Mouse (Mus musculus) adrenal gland, postnatal 36 days (tissue): ENCODE data around the gene Rhoq. TPM values are rescaled to one million over a fixed set of nuclear protein-coding genes. Genes with fewer than 3 reads are reported as not detected.

Source experiments
- DNase-seq, 2 experiments: peaks; one replicate each; pipeline ENCODE4 v3.0.0; 2021; ENCODE audit warnings: mixed read lengths in 1 of 2
- long read RNA-seq, 2 experiments: library from polyadenylated mRNA; stranded (forward); transcript quantifications; one replicate each; pipeline ENCODE4 v2.0.0; 2021; ENCODE audit warnings: borderline sequencing depth in 2 of 2
- total RNA-seq, 2 experiments: library from RNA; stranded (reverse); gene quantifications; 2 replicates each; pipeline ENCODE4 v1.2.3; 2021

Gene Rhoq
- total RNA-seq: 100 to 1,000 TPM in 1 of 2 experiments, 10 to 100 TPM in 1; 79.5 to 109 TPM
- long read RNA-seq, experiment 1, full-length matches to known transcripts: 34 of 57 reads
- long read RNA-seq, experiment 1, partial matches to known transcripts: 21 of 57 reads
- long read RNA-seq, experiment 1, other reads (novel, unspliced or antisense): 2 of 57 reads
- long read RNA-seq, experiment 2, full-length matches to known transcripts: 12 of 22 reads
- long read RNA-seq, experiment 2, partial matches to known transcripts: 4 of 22 reads
- long read RNA-seq, experiment 2, other reads (novel, unspliced or antisense): 6 of 22 reads

- peak; percentile 92 to 94 for DNase-seq
Observed at GRCm38 (mm10) chr17:86962894-86963585, at the start of gene Rhoq. Rhoq (plus strand) TSS chr17:86963082.

- DNase-seq: no peak
Observed at GRCm38 (mm10) chr17:86915540-86915939, 47.3 kb upstream of the Rhoq start.

GRCm38 (mm10) chr17:86917048-86917447 is 45.8 kb upstream of the Rhoq start, which contains the start of gene Tmem247:
Tmem247 (plus strand) TSS chr17:86917348.
- no peak for DNase-seq

DNA sequence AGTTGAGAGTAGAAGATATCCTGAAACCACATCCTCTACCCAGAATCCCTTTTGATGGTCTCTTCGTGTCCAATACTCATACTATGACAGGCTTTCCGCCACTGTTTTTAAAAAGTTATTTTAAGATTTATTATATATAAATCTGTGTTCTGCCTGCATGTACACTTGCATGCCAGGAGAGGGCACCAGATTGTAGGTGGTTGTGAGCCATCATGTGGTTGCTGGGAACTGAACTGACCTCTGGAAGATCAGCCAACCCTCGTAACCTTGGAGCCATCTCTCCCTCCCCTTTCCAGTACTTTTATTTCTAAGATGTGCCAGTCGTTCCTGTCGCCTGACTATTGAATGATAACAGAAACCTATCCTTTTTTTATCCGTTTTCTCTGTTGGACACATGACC is 44.1 kb upstream of the Rhoq start:
- peak; percentile 63 to 70 for DNase-seq

DNA sequence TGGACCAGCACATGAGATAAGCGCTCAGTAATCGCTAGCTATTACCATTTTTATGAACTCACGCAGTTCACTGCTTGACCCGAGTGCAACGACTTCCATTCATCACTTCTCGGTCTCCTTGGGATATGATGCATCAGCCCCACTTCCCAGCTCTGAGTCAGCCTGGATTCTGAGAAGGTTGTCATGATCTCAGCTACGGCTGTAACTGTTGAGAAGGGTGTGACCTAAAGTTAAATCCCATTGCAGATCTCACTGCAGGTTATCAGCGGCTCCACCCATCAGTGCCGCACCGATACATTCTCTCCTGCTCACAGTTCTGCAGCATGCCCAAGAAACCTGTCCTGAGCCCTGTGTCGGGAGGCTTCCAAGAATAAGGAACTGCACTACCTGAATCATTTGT is 43.2 kb upstream of the Rhoq start:
- DNase-seq: peak; percentile 68 to 70

DNA sequence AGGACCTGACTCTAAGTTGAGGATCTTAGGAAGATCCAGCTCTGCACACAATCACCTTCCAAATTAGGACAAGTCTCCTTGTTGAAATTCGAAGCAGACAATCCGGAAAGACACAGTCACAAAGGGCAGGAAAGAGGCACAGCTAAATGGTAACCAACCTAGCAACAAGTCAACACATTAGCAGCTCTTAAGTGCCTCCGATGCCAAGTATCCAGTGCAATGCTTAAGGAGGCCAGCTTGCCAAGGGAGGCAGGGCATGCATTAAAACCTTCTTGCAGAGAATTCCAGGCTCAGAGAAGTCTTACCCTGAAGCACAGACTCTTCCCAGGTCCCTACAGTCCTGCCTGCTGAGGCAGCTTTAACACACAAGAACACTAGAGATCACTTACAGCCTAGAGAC is 38.2 kb upstream of the Rhoq start:
- no peak for DNase-seq

- DNase-seq: no peak
Observed at GRCm38 (mm10) chr17:86926836-86927235, 36.0 kb upstream of the Rhoq start.

DNA sequence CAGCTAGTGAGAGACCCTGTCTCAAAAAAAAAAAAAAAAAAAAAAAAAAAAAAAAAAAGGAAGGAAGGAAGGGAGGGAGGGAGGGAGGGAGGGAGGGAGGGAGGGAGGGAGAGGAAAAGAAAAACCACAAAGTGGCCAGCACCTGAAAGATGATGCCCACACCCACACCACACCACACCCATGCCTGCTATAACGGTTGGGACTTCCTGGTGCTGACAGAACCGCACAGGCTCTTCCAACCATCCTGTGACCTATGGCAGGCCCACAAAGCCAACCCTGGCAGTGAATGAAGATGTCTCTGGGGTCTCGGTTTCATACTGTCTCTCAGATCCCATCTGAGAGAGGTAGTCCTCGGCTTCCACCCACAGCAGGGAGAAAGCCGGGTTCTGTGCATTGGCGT is 33.5 kb upstream of the Rhoq start:
- no peak for DNase-seq

DNA sequence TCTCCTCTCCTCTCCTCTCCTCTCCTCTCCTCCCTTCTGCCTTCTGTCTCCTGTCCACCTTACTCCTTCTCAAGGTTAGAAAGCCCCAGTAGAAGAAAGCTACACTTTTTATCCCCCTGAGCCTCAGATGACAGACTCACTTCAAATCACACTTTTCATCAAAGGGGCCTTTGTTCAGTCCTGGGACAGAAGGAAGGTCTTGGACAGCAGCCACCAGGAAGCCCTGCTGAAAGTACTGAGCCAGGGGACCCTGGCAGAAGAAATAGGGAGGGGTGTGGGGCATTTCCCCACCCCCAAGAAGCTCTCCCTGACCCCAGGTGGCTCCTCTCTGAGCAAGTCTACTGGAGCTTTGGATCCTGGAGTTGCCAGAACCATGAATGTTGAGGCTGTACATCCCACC is 32.9 kb upstream of the Rhoq start:
- no peak for DNase-seq

DNA sequence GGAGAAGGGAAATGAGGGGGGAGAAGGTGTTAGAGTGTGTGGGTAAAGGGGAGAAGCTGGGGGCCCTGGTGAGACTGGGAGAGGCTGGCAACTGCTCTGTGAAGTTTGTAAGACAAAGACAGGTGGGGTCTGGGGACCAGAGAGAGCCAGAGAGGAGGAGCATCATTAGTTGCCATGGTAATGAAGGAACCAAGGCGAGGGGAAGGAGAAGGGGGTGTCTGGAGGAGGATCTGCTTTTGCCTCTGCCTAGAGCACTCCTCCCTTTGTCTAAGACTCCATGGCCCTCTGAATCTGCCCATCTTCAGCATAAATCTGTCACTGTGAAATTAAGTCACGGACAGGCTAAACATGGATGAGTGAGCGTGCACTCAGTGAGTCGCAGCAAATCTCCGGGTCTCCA is 30.0 kb upstream of the Rhoq start:
- DNase-seq: no peak

DNA sequence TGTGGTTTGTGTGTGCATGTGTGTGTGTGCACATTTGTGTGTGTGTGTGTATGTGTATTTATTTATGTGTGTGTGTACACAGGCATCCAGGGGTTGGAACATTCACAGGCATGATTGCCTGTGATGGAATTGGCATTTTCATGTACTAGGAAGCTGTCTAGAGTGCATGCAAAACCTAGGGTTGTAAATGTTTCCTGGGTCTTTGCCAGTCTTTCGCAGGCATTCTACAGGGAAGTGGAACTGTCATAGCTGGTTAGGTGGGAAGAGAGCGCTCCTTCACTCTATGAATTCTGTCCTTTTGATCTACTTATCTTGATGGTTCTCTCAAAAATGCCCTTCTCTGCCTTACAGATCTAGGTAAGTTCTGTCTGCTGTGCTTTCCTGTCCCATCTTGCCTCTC is 25.8 kb upstream of the Rhoq start:
- no peak for DNase-seq

GRCm38 (mm10) chr17:86937497-86938155 is 25.3 kb upstream of the Rhoq start:
- peak; percentile 93 to 94 for DNase-seq

- no peak for DNase-seq
Observed at GRCm38 (mm10) chr17:86938683-86939082, 24.2 kb upstream of the Rhoq start.

GRCm38 (mm10) chr17:86942112-86942511 is 20.8 kb upstream of the Rhoq start:
- no peak for DNase-seq

- DNase-seq: no peak
Observed at GRCm38 (mm10) chr17:86943158-86943557, 19.7 kb upstream of the Rhoq start.

GRCm38 (mm10) chr17:86946078-86946477 is 16.8 kb upstream of the Rhoq start:
- no peak for DNase-seq

DNA sequence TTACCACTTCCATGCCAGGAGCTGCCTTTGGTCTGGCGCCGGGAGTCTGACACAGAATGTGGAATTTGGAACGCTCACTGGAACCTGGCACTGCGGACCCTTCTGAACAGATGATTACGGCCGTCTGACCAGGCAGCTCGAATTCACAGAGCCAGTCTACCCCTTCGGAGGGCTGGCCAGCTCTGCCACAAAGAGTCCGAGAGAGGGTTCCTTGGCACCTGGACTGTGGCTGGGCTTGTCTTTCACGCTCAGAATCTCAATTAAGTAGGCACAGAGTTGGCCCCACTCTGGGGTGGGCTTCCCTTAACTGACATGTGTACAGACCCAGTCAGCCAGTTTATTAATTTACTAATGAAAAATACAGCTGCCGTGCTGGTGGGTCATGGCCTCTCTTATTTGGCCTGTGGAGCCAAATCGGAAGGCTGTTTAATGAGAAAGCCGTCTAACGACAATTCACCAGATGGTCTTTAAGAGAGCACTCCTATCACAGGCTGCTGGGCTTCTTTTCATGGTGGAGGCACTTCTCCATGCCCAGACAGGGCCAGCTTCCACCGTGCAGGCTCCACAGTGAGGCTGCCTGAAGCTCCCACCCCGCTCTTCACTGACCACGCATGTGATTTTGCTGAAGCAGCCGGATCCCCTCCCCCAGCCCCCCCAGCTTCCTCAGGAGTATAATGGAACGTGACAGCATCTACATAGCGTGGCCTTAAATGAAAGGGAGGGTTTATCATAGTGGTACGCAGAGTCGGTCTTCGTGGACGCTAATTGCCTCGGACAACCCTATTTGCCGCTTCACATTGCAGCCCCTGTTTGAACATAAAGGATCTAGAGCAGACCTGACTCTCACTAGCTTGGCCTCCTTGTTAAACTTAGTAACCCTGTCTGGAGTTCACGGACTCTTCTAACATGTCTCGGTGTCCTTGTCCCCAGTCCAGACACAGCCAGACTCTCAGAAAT is 14.8 kb upstream of the Rhoq start, which contains the start of gene Atp6v1e2:
Atp6v1e2 (minus strand) TSS at position 58 of the 957 bp plus-strand sequence.
- DNase-seq: no peak

DNA sequence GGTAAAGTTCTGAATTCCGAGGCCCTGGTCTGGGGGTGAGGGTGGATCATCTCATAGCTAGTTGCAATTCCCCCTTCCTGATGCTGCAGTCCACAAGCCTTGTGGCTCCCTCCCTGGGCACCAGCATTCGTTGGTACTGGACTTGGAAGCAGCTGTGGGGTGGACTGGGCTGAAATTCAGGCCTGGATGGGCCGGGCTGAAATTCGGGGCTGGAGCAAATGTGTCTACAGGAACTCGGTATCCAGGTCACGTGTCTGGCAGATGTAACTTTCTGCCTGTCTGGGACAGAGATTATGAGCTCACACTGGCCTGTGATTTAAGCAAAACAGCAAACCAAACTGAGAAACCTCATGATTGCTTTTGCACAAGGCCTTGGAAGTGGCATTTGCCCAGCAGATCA is 14.1 kb upstream of the Rhoq start:
- peak in 1 of 2 experiments; percentile 13 for DNase-seq

GRCm38 (mm10) chr17:86957239-86957638 is 5.6 kb upstream of the Rhoq start:
- no peak for DNase-seq

DNA sequence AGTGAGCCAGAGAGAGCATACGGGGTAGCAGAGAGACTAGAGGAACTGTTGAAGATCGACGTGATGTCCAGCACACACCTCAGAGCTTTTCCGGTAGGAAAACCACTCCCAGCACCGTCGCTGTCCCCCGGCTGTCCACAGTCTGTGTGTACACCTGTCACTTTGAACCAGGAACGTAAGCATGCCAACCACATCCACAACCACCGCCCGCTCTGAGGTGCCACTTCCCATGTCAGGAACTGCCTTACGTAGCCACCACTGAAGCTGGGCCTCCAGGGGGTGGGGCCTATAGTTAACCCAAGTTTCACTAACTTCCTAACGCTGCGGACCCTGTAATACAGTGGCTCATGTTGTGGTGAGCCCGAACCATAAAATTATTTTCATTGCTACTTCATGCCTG is 4.9 kb upstream of the Rhoq start:
- DNase-seq: no peak

- peak; percentile 74 to 77 for DNase-seq
Observed at GRCm38 (mm10) chr17:86961301-86961841, 1.5 kb upstream of the Rhoq start.
